Mouse (Mus musculus): ENCODE data around the gene Adgra3. TPM values are rescaled to one million over a fixed set of nuclear protein-coding genes. Genes with fewer than 3 reads are reported as not detected.

Adgra3 gene
- total RNA-seq, 2 experiments from 2014 or later, result 50.5 to 53.3 TPM

DNA sequence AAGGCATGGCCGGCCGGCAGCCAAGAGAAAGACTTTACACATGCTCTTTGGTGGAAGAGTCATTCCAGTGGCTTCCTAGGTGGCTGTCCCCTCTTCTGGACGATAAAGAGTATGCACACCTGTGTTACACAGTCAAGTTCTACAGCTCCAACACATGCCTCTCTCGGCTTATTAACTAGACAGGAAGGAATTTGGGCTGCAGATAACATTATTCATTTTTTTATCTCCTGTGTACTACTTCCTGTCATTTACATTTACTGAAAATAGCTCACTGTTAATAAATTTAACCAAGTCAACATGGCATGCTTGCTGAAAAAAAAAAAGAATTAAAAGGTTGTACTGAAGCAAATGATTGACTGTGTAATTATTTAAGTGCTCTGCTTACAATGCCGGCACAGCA is 78.1 kb downstream of the Adgra3 start:
- DNase-seq, result no peak
- intact Hi-C loops (cut with DNase I), result no loop called here

- no peak for DNase-seq
- intact Hi-C loops (cut with DNase I), result loop anchor here (5.0 kb wide), 1 partner anchor 238 kb away; no protein-coding TSS in a partner anchor
Observed at GRCm38 (mm10) chr5:49979246-49979645, 79.6 kb downstream of the Adgra3 start.

DNA sequence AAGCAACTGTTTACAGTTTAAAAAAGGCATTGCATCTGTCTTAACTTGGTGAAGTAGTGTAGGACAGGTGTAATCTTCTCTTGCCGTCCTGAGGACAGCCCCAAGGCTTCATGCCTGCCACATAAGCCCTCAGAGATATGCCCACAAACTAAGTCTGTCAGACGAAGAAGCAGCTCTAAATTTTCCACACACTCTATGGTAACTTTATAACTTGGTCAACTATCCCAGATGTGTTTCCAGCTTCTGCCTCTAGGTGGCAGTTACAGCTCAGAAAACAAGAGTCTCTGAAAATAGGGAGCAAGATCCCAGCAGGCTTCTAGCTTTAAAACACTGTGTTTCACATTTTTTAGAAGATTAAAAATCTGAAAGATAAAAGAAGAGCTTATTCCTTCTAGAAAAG is 82.8 kb downstream of the Adgra3 start:
- intact Hi-C loops (cut with DNase I), result loop anchor here (5.0 kb wide), 1 partner anchor 241 kb away; no protein-coding TSS in a partner anchor
- DNase-seq, result peak; percentile 61

GRCm38 (mm10) chr5:49974211-49974610 is 84.6 kb downstream of the Adgra3 start:
- DNase-seq, result no peak
- intact Hi-C loops (cut with DNase I), result no loop called here

DNA sequence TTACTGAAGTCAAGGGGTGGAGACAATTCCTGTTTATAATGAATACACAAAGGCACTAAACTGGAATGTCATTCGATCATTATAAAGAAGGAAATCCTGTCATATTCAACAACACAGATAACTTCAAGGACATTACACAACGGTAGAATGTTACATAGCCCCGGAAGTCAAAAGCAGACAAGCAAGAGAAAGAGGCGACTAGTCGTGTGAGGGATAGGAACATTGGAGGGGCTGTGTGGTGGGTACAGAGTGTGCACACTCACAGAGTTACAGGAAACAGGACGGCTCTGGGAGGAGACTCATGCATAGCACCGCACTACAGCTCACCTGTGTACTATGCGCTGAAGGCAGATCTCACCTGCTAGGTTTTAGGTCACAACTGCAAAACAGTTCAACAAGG is 89.1 kb downstream of the Adgra3 start:
- intact Hi-C loops (cut with DNase I), result no loop called here
- DNase-seq, result no peak

GRCm38 (mm10) chr5:49967726-49968125 is 91.1 kb downstream of the Adgra3 start:
- intact Hi-C loops (cut with DNase I), result no loop called here

GRCm38 (mm10) chr5:49965810-49966209 is 93.0 kb downstream of the Adgra3 start:
- DNase-seq, result no peak
- intact Hi-C loops (cut with DNase I), result no loop called here

More at GRCm38 (mm10) chr5:49967726-49968125, 91.1 kb downstream of the Adgra3 start:
- no peak for DNase-seq

GRCm38 (mm10) chr5:49961478-49962431 is 97.1 kb downstream of the Adgra3 start:
- DNase-seq, result peak; percentile 72
- intact Hi-C loops (cut with DNase I), result loop anchor here (2.0 kb wide), 1 partner anchor 591 kb away; no protein-coding TSS in a partner anchor

- DNase-seq, result no peak
- intact Hi-C loops (cut with DNase I), result no loop called here
Observed at GRCm38 (mm10) chr5:49936354-49936753, 122.5 kb downstream of the Adgra3 start.

GRCm38 (mm10) chr5:49924712-49925111 is 134.1 kb downstream of the Adgra3 start:
- DNase-seq, result no peak
- intact Hi-C loops (cut with DNase I), result no loop called here

DNA sequence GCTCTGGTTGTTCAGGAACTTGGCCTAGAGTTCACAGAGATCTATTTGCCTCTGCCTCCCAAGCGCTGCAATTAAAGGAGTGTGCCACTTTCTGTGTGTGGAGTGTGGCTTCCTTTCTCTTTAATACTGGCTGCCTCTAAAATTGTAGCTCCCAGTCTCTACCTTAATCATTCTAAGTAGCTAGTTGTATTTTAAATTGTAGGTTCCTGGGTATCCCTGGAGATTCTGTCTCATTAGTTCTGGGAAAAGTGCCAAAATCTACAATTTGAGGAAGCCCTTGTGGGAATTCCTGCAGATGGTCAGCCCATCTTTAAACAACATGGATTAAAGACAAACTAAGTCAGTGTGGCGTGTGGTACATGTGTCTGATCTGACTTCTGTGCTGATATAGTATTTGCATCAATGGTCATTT is 143.1 kb downstream of the Adgra3 start:
- intact Hi-C loops (cut with DNase I), result no loop called here

More for the DNA sequence above, 143.1 kb downstream of the Adgra3 start:
- no peak for DNase-seq
